In the genomic region with DNA sequence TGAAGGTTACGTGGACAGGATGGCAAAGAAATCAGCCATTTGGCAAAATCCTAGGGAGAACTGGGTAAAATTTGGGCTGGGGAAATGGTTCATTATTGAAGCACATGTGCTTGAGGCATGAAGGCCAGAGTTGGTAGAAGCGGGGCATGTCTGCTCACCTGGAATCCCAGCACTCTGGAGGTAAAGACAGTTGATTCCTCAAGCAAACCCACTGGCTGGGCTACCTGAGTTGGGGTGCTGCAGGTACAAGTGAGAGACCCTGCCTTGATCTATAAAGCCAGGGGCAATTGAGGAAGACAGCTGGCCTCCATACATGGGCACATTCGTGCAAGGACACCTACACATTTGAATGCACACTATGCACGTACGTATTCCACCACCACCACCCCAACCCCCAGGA, we compare ENCODE assay signal across 8 mouse cellular contexts. TPM values are rescaled to one million over a fixed set of nuclear protein-coding genes. Genes with fewer than 3 reads are reported as not detected.
A peak's percentile ranks its signal among the peaks of the same experiment; 100 is the strongest.
DNase-seq lines count a peak whose midpoint lies in the region; ATAC-seq lines count a peak whose summit lies in the region.

No protein-coding gene starts in this region.

- WGBS in embryonic facial prominence, embryonic 12.5 days, result 90% methylated on average over 5 of the region's 5 CpGs
- WGBS in macrophage (ENCODE audit: missing documents), result 94% methylated on average over 5 of the region's 5 CpGs

- H3K27me3 ChIP-seq in embryonic facial prominence, embryonic 12.5 days, result no peaks in the 10 kb centered on the region

- H3K4me3 ChIP-seq in embryonic facial prominence, embryonic 12.5 days, result peak overlapping the region; percentile 64
- peak overlapping the region; percentile 95; the same call in 1 of the 2 replicates for H3K4me3 ChIP-seq in macrophage (ENCODE audit: inconsistent target)

- H3K9me3 ChIP-seq in embryonic facial prominence, embryonic 12.5 days, result no peaks in the 10 kb centered on the region

- H3K36me3 ChIP-seq in embryonic facial prominence, embryonic 12.5 days, result peaks cover 13% of the 10 kb centered on the region
- H3K36me3 ChIP-seq in macrophage (ENCODE audit: inconsistent target), result peaks cover 3% of the 10 kb centered on the region; the same call in 1 of the 2 replicates

- peaks cover 5% of the 10 kb centered on the region for H3K4me1 ChIP-seq in embryonic facial prominence, embryonic 12.5 days

- H3K4me2 ChIP-seq in embryonic facial prominence, embryonic 12.5 days (replicated peaks), result peak overlapping the region; percentile 59

- H3K27ac ChIP-seq in embryonic facial prominence, embryonic 12.5 days, result no peak overlapping the region
- no peak overlapping the region for H3K27ac ChIP-seq in macrophage

- peak; percentile 2 for DNase-seq in kidney, postnatal 10 days
- DNase-seq in kidney, adult 8-10 months, result no peak
- DNase-seq in heart, postnatal 4 days, result peak; percentile 5
- DNase-seq in spleen, adult 12 weeks (ENCODE audit: low spot score), result no peak
- no peak for DNase-seq in adrenal gland, postnatal 25 days
- no peak for DNase-seq in frontal cortex, postnatal 25 days (ENCODE audit: low spot score in 2 of 2)

- H3K9ac ChIP-seq in embryonic facial prominence, embryonic 12.5 days, result no peak overlapping the region; the same call in 1 of the 2 replicates

- ATAC-seq in embryonic facial prominence, embryonic 12.5 days (ENCODE audit: insufficient number of reproducible peaks, insufficient read depth, low FRiP score, low TSS enrichment), result no peak

- H3K79me2 ChIP-seq in macrophage (ENCODE audit: inconsistent target), result no peaks in the 10 kb centered on the region

RNA-seq across cellular contexts. Expression of a gene that starts 0.9 kb away (rescaled TPM):
- polyA plus RNA-seq in embryonic facial prominence, embryonic 12.5 days (2016; fragmentation: Nextera tagmentation; extraction: Ambion mirVana), result 39.0 and 40.5 TPM in 2 replicates
- total RNA-seq in heart, postnatal 4 days (2021), result 10 to 100 TPM; 46.1 to 49.5 TPM
- total RNA-seq in macrophage (2018; cell fraction: chromatin; rRNA removed), result 10 to 100 TPM; 13.8 to 78.6 (median 38.9) TPM
- total RNA-seq in macrophage (2018; cell fraction: cytosol; rRNA removed), result 10 to 100 TPM in 24 of 26 experiments, 1 to 10 TPM in 2; 7.8 to 19.9 (median 15.7) TPM
- 10 to 100 TPM; 10.5 to 69.6 (median 29.7) TPM for total RNA-seq in macrophage (2018; cell fraction: nucleus; rRNA removed)
- polyA plus RNA-seq in macrophage (2018), result 13.2 to 21.2 TPM (median 16.4 TPM) in 3 replicates
- 29.1 and 33.1 TPM in 2 replicates for total RNA-seq in adrenal gland, postnatal 25 days (2021)

RNA-seq across cellular contexts. Expression of a gene that starts 4.4 kb away (rescaled TPM):
- polyA plus RNA-seq in embryonic facial prominence, embryonic 12.5 days (2016; fragmentation: Nextera tagmentation; extraction: Ambion mirVana), result not detected in 2 replicates
- total RNA-seq in heart, postnatal 4 days (2021), result not detected
- not detected for total RNA-seq in macrophage (2018; cell fraction: chromatin; rRNA removed)
- not detected for total RNA-seq in macrophage (2018; cell fraction: cytosol; rRNA removed)
- total RNA-seq in macrophage (2018; cell fraction: nucleus; rRNA removed), result not detected
- not detected in 3 replicates for polyA plus RNA-seq in macrophage (2018)
- total RNA-seq in adrenal gland, postnatal 25 days (2021), result not detected in 2 replicates

RNA-seq across cellular contexts. Expression of a gene that starts 6.4 kb away (rescaled TPM):
- polyA plus RNA-seq in embryonic facial prominence, embryonic 12.5 days (2016; fragmentation: Nextera tagmentation; extraction: Ambion mirVana), result 3.4 and 3.6 TPM in 2 replicates
- 1 to 10 TPM; 2.2 to 3.0 TPM for total RNA-seq in heart, postnatal 4 days (2021)
- total RNA-seq in macrophage (2018; cell fraction: chromatin; rRNA removed), result 10 to 100 TPM in 18 of 26 experiments, 1 to 10 TPM in 8; 2.5 to 28.2 (median 12.0) TPM
- total RNA-seq in macrophage (2018; cell fraction: cytosol; rRNA removed), result 10 to 100 TPM; 14.2 to 38.5 (median 27.4) TPM
- 10 to 100 TPM in 25 of 26 experiments, 1 to 10 TPM in 1; 6.4 to 60.8 (median 36.3) TPM for total RNA-seq in macrophage (2018; cell fraction: nucleus; rRNA removed)
- 21.5 to 44.1 TPM (median 21.7 TPM) in 3 replicates for polyA plus RNA-seq in macrophage (2018)
- 0.90 and 2.8 TPM in 2 replicates for total RNA-seq in adrenal gland, postnatal 25 days (2021)

RNA-seq across cellular contexts. Expression of a gene that starts 38.7 kb away (rescaled TPM):
- polyA plus RNA-seq in embryonic facial prominence, embryonic 12.5 days (2016; fragmentation: Nextera tagmentation; extraction: Ambion mirVana), result 59.2 and 63.6 TPM in 2 replicates
- 10 to 100 TPM; 46.7 to 59.4 TPM for total RNA-seq in heart, postnatal 4 days (2021)
- 10 to 100 TPM in 4 of 26 experiments, 1 to 10 TPM in 22; 1.3 to 12.7 (median 6.6) TPM for total RNA-seq in macrophage (2018; cell fraction: chromatin; rRNA removed)
- 10 to 100 TPM; 16.5 to 35.3 (median 21.6) TPM for total RNA-seq in macrophage (2018; cell fraction: cytosol; rRNA removed)
- 10 to 100 TPM in 9 of 26 experiments, 1 to 10 TPM in 17; 3.0 to 14.6 (median 8.6) TPM for total RNA-seq in macrophage (2018; cell fraction: nucleus; rRNA removed)
- polyA plus RNA-seq in macrophage (2018), result 16.8 to 34.2 TPM (median 16.9 TPM) in 3 replicates
- 180 and 185 TPM in 2 replicates for total RNA-seq in adrenal gland, postnatal 25 days (2021)

RNA-seq across cellular contexts. Expression of a gene that starts 38.9 kb away (rescaled TPM):
- 75.6 and 80.6 TPM in 2 replicates for polyA plus RNA-seq in embryonic facial prominence, embryonic 12.5 days (2016; fragmentation: Nextera tagmentation; extraction: Ambion mirVana)
- total RNA-seq in heart, postnatal 4 days (2021), result 10 to 100 TPM; 18.8 to 19.6 TPM
- 10 to 100 TPM in 16 of 26 experiments, 1 to 10 TPM in 9, under 1 TPM in 1; 0.49 to 33.8 (median 13.9) TPM for total RNA-seq in macrophage (2018; cell fraction: chromatin; rRNA removed)
- total RNA-seq in macrophage (2018; cell fraction: cytosol; rRNA removed), result 10 to 100 TPM; 16.3 to 28.0 (median 22.7) TPM
- total RNA-seq in macrophage (2018; cell fraction: nucleus; rRNA removed), result 10 to 100 TPM in 19 of 26 experiments, 1 to 10 TPM in 7; 3.7 to 49.0 (median 13.1) TPM
- polyA plus RNA-seq in macrophage (2018), result 8.2 to 37.9 TPM (median 20.7 TPM) in 3 replicates
- total RNA-seq in adrenal gland, postnatal 25 days (2021), result 47.6 and 59.4 TPM in 2 replicates

Comparison
In these comparisons a context has a peak if more than half of its experiments do, and no peak if none do; other contexts are left out.
1. DNase-seq: peak in kidney, postnatal 10 days (single experiment) and heart, postnatal 4 days (single experiment); none in kidney, adult 8-10 months (0 of 2), spleen, adult 12 weeks (single experiment), adrenal gland, postnatal 25 days (single experiment) and frontal cortex, postnatal 25 days (0 of 2).